11 mouse cellular contexts compared by ENCODE assay signal in the genomic region with DNA sequence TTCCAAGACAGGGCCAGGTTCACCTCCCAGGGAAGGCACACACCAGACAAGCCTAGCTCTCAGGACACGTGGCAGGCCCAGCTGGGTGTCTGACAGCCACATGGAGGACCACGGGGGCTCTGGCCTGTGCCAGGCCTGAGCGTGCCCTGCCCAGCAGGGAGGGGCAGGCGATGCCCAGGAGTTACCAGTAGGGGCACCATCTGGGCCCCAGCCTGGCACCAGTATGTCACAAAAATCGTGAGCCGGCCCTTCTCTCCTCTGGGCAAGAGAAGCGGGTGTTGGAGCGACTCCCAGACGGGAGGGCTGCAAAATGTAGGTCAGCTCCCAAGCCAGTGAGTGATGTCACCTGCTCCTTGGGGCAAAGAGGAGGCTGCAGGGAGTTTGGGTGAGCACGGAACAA. TPM values are rescaled to one million over a fixed set of nuclear protein-coding genes. Genes with fewer than 3 reads are reported as not detected.
DNase-seq lines count a peak whose midpoint lies in the region; ATAC-seq lines count a peak whose summit lies in the region.
"Had no signal": no experiment of that assay in that cellular context is flagged by ENCODE, and none has a peak within 500 bp of the region (broad histone marks: within the 10 kb centered on the region; RNA-seq: fewer than 3 reads in every experiment).

No protein-coding gene starts in this region.

- ATAC-seq in midbrain, embryonic 14.5 days (ENCODE audit: low FRiP score, low TSS enrichment): 0 out of 2 replicates have a peak, but pooled peaks have one; percentile 27
- ATAC-seq in midbrain, embryonic 11.5 days (ENCODE audit: low FRiP score): no peak

- WGBS in midbrain, embryonic 14.5 days: 65% methylated on average over 10 of the region's 10 CpGs
- 74% methylated on average over 10 of the region's 10 CpGs for WGBS in midbrain, embryonic 11.5 days

- no peaks in the 10 kb centered on the region for H3K36me3 ChIP-seq in midbrain, embryonic 14.5 days (ENCODE audit: control insufficient read depth, insufficient read depth, low read length)
- no peaks in the 10 kb centered on the region for H3K36me3 ChIP-seq in midbrain, embryonic 11.5 days (ENCODE audit: control insufficient read depth, insufficient read depth, low read length)
- H3K36me3 ChIP-seq: G1E; liver, embryonic 15.5 days; stomach, embryonic 15.5 days had no signal

- no peak overlapping the region for H3K27ac ChIP-seq in midbrain, embryonic 14.5 days (replicated peaks; ENCODE audit: low read depth, low read length)
- H3K27ac ChIP-seq in midbrain, embryonic 11.5 days (ENCODE audit: low read depth, low read length): no peak overlapping the region
- H3K27ac ChIP-seq: liver, embryonic 15.5 days; stomach, embryonic 15.5 days had no signal

- H3K27me3 ChIP-seq in midbrain, embryonic 14.5 days (ENCODE audit: control insufficient read depth, insufficient read depth, low read length): no peaks in the 10 kb centered on the region
- no peaks in the 10 kb centered on the region for H3K27me3 ChIP-seq in midbrain, embryonic 11.5 days (ENCODE audit: control insufficient read depth, insufficient read depth, low read length)
- H3K27me3 ChIP-seq: liver, embryonic 15.5 days; stomach, embryonic 15.5 days had no signal

- no peak overlapping the region for H3K4me2 ChIP-seq in midbrain, embryonic 14.5 days (ENCODE audit: low read length)
- no peak overlapping the region for H3K4me2 ChIP-seq in midbrain, embryonic 11.5 days
- H3K4me2 ChIP-seq: liver, embryonic 15.5 days; stomach, embryonic 15.5 days had no signal

- DNase-seq in midbrain, embryonic 14.5 days: peak; percentile 25
- DNase-seq in midbrain, embryonic 11.5 days (ENCODE audit: low spot score, missing footprints): no peak
- peak; percentile 99 for DNase-seq in cerebellum, adult 9-10 months
- DNase-seq in gastrocnemius, postnatal 4 days (ENCODE audit: low spot score in 2 of 2): peak; percentile 51 to 68
- DNase-seq in layer of hippocampus, adult 9-10 months (ENCODE audit: low spot score): peak; percentile 39
- peak; percentile 87 for DNase-seq in retina, postnatal 1 day
- DNase-seq in spleen, adult 12 weeks (ENCODE audit: low spot score): no peak
- DNase-seq in kidney, adult 9 months: no peak

- H3K4me1 ChIP-seq in midbrain, embryonic 14.5 days (ENCODE audit: control insufficient read depth, insufficient read depth, low read length): no peaks in the 10 kb centered on the region
- peaks cover 6% of the 10 kb centered on the region for H3K4me1 ChIP-seq in midbrain, embryonic 11.5 days (ENCODE audit: control insufficient read depth, insufficient read depth, low read length)
- H3K4me1 ChIP-seq: liver, embryonic 15.5 days; stomach, embryonic 15.5 days had no signal

- no peaks in the 10 kb centered on the region for H3K9me3 ChIP-seq in midbrain, embryonic 14.5 days (ENCODE audit: control insufficient read depth, low read length)
- no peaks in the 10 kb centered on the region for H3K9me3 ChIP-seq in midbrain, embryonic 11.5 days (ENCODE audit: control insufficient read depth, low read length)
- H3K9me3 ChIP-seq: G1E; liver, embryonic 15.5 days; stomach, embryonic 15.5 days had no signal

- no peak overlapping the region for H3K4me3 ChIP-seq in midbrain, embryonic 14.5 days (replicated peaks; ENCODE audit: low read depth, low read length)
- no peak overlapping the region for H3K4me3 ChIP-seq in midbrain, embryonic 11.5 days (ENCODE audit: low read depth, low read length)
- H3K4me3 ChIP-seq: liver, embryonic 15.5 days; stomach, embryonic 15.5 days had no signal

- H3K9ac ChIP-seq in midbrain, embryonic 14.5 days (replicated peaks; ENCODE audit: low read length): no peak overlapping the region
- no peak overlapping the region for H3K9ac ChIP-seq in midbrain, embryonic 11.5 days (ENCODE audit: low read length)
- H3K9ac ChIP-seq: liver, embryonic 15.5 days; stomach, embryonic 15.5 days had no signal

RNA-seq across cellular contexts. Expression of a gene that starts 34.9 kb away (rescaled TPM):
- 9.8 and 15.9 TPM in 2 replicates for polyA plus RNA-seq in midbrain, embryonic 14.5 days (2014; fragmentation: Nextera tagmentation; extraction: Ambion mirVana)
- polyA plus RNA-seq in midbrain, embryonic 11.5 days (2014; fragmentation: Nextera tagmentation; extraction: Ambion mirVana): 3.1 and 4.6 TPM in 2 replicates
- 10 to 100 TPM; 11.3 to 13.0 TPM for total RNA-seq in gastrocnemius, postnatal 4 days (2021)
- polyA plus RNA-seq: G1E had no signal

Comparison
In these comparisons a context has a peak if more than half of its experiments do, and no peak if none do; other contexts are left out.
1. DNase-seq: peak in midbrain, embryonic 14.5 days (single experiment), cerebellum, adult 9-10 months (single experiment), gastrocnemius, postnatal 4 days (2 of 2), layer of hippocampus, adult 9-10 months (single experiment) and retina, postnatal 1 day (single experiment); none in midbrain, embryonic 11.5 days (single experiment), spleen, adult 12 weeks (single experiment) and kidney, adult 9 months (single experiment).